Mouse (Mus musculus) testis, postnatal 10 days (tissue): ENCODE results near the gene Arhgap9.

ENCODE experiments used
- DNase-seq: peaks from one replicate; pipeline ENCODE4 v3.0.0; 2021; ENCODE audit warnings: low spot score

The Arhgap9 gene

GRCm38 (mm10) chr10:127346173-127346572 lies 24.4 kb downstream of the Arhgap9 start:
- no peak for DNase-seq

- DNase-seq = peak; percentile 64
These were observed 27.2 kb downstream of the Arhgap9 start for GRCm38 (mm10) chr10:127348957-127349356.

- no peak for DNase-seq
These were observed 28.0 kb downstream of the Arhgap9 start for GRCm38 (mm10) chr10:127349810-127350209.

- peak; percentile 83 for DNase-seq
These were observed 29.0 kb downstream of the Arhgap9 start for GRCm38 (mm10) chr10:127350594-127351284.

- DNase-seq = no peak
These were observed 29.5 kb downstream of the Arhgap9 start for GRCm38 (mm10) chr10:127351285-127351595.

- no peak for DNase-seq
These were observed 30.0 kb downstream of the Arhgap9 start for GRCm38 (mm10) chr10:127351719-127352118.

- DNase-seq = no peak
These were observed 30.4 kb downstream of the Arhgap9 start for GRCm38 (mm10) chr10:127352187-127352586.

GRCm38 (mm10) chr10:127352766-127353165 lies 31.0 kb downstream of the Arhgap9 start:
- no peak for DNase-seq

GRCm38 (mm10) chr10:127353909-127354895 lies 32.4 kb downstream of the Arhgap9 start, which contains the start of gene Inhbe:
Inhbe (minus strand) TSS chr10:127354411.
- DNase-seq = no peak

GRCm38 (mm10) chr10:127355336-127355735 lies 33.6 kb downstream of the Arhgap9 start:
- DNase-seq = no peak

- DNase-seq = no peak
These were observed 39.0 kb downstream of the Arhgap9 start for GRCm38 (mm10) chr10:127360714-127361113.

- no peak for DNase-seq
These were observed 45.4 kb downstream of the Arhgap9 start for GRCm38 (mm10) chr10:127367116-127367515.

- no peak for DNase-seq
These were observed 46.5 kb downstream of the Arhgap9 start for GRCm38 (mm10) chr10:127368273-127368672.

- DNase-seq = no peak
These were observed 48.4 kb downstream of the Arhgap9 start, which contains the start of gene Inhbc for GRCm38 (mm10) chr10:127369834-127370820. Inhbc (minus strand) TSS chr10:127370431.

- no peak for DNase-seq
These were observed 49.3 kb downstream of the Arhgap9 start for GRCm38 (mm10) chr10:127371023-127371422.

- DNase-seq = no peak
These were observed 55.9 kb downstream of the Arhgap9 start for GRCm38 (mm10) chr10:127377700-127378099.
